Mouse (Mus musculus) right cerebral cortex, adult 2 months (tissue): ENCODE measurements at regions not wholly inside any gene's neighbourhood (a gene's known extent, or its start where the extent isn't known, plus 50 kb on each side); places are given as distances from the start of the nearest gene placed in this dataset.
A peak's percentile ranks its signal among the peaks of the same experiment; 100 is the strongest.

Source experiments
- DNase-seq, 2 experiments: peaks; one replicate each; pipeline ENCODE4 v3.0.0; 2021 to 2022; ENCODE audit warnings: low spot score in 2 of 2

DNA sequence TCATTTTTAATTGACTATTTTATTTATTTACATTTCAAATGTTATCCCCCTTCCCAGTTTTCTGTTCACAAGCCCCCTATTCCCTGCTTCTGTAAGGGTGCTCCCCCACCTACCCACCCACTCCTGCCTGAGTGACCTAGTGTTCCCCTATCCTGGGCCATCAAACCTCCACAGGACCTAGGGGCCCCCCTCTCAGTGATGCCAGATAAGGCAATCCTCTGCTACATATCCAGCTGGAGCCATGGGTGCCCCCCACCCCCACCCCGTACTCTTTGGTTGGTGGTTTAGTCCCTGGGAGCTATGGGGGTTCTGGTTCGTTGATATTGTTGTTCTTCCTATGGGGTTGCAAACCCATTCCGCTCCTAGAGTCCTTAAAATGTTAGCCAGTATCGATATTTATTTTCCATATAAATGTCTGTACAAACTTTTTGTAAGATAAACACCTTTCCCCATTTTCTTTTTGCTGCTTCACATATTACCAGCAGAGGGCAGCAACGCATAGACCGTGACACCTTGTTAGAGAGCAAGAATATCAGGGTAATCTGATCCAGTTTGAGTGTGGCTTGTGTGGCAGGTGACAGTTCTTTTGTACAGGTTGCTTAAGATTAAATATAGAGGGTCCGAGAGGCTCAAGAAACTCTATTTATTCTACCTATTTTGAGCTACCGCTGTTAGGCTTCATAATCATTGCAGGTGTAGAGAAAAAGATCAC, 177.2 kb upstream of the Scn7a start:
- DNase-seq, result peak; percentile 59 to 65

DNA sequence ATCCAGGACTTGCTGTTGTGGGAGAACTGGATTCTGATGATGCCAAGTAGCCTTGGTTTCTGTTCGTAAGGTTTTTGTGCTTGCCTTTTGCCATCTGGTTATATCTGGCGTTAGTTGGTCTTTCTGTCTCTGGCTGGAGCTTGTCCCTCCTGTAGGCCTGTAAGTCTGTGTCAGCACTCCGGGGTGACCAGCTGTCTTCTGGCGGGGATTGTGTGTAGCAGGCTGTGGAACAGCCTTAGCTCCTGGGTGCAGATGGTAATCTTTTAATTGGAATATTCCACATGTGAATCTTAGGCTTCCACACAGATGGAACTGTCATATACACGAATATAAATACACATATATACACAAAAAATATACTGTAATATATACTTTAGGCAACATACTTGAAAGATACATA, 156.5 kb upstream of the Scn7a start:
- no peak for DNase-seq

- DNase-seq, result peak; percentile 3 to 10
These were observed 113.3 kb upstream of the Scn7a start for GRCm38 (mm10) chr2:66898032-66898431.

DNA sequence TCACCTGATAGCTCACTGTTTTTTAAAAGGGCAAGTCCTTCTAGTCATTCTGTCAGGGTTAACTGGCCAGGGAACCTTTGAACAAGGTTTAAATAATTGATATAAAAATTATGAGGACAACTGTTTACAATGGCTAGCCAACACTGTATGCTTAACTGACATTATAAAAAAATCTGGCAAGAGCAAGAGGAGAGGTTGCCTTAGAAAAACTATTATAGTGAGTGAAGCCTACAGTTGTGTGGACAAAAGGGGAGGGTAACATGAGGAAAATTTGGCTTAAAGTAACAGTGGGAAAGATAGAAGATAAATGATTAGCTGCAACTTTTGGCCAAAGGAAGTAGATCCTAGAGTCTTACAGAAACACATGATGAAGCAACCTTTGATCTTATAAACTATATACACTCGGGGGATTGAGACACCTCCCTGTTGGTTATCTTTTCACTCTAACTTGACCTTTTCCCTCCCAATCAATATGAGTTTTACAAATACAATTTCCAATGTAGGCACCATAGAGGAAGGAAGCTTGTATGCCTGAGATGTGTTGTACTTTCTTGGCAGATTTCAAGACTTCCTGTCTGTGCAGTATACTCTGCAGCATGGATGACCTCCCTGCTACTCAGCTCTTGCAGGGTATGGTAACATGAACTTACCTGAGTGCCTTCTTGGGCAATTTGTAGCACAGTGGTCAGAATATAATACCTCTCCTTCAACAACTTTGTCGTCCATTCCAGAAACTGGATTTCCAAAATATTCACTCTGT, 82.9 kb upstream of the Scn7a start:
- no peak for DNase-seq
